26 mouse cellular contexts compared by ENCODE assay signal in the genomic region with DNA sequence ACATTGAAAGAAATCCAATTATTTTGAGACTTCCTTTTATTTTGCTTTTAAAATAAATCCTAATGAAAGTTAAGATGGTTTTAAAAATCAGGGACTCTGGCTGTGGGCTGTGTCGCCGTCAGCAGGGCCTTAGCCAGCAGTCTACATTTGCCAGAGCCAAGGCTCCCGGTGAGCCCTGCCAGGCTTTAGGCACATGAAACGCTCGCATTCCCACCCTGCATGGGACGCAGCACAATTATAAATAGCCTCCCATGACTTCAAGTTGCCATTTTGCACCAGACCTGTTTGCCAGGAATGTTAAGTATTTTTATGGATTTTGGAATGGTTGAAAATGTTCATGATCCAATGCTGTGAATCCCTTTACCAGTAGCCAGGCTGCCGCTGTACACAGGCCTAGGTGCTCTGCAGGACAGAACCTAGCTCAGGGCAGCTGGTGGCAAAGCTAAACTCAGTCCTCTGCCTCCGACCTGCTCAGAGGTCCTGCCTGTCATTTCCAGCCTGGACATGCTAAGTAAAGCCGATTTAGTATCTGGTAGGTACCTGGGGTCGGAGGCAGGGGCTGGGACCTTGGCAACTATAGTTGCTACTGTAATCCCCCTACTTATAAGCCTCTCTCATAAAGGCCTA. TPM values are rescaled to one million over a fixed set of nuclear protein-coding genes. Genes with fewer than 3 reads are reported as not detected.
DNase-seq lines count a peak whose midpoint lies in the region; ATAC-seq and TF ChIP-seq lines count a peak whose summit lies in the region.
"Had no signal": no experiment of that assay in that cellular context is flagged by ENCODE, and none has a peak within 500 bp of the region (broad histone marks: within the 10 kb centered on the region; RNA-seq: fewer than 3 reads in every experiment).

No protein-coding gene starts in this region.

- TF ChIP-seq EP300 in heart, postnatal 0 days (IDR thresholded peaks at IDR 0.05; ENCODE audit: low read depth): no peak

- H3K36me3 ChIP-seq in heart, postnatal 0 days (replicated peaks; ENCODE audit: control insufficient read depth, insufficient read depth, low read length): no peaks in the 10 kb centered on the region
- H3K36me3 ChIP-seq: forebrain, embryonic 12.5 days; heart, embryonic 15.5 days; midbrain, embryonic 10.5 days had no signal

- 0 out of 2 replicates have a peak, but pooled peaks cover 5% of the 10 kb centered on the region for H3K4me1 ChIP-seq in heart, postnatal 0 days (ENCODE audit: control insufficient read depth, insufficient read depth)
- H3K4me1 ChIP-seq: forebrain, embryonic 12.5 days; midbrain, embryonic 10.5 days had no signal

- H3K9me3 ChIP-seq in heart, postnatal 0 days (replicated peaks; ENCODE audit: control insufficient read depth, low read length): no peaks in the 10 kb centered on the region
- H3K9me3 ChIP-seq: forebrain, embryonic 12.5 days; heart, embryonic 15.5 days; midbrain, embryonic 10.5 days had no signal

- peak; percentile 48; the same call in 1 of the 2 replicates for ATAC-seq in frontal cortex, adult (ENCODE audit: low TSS enrichment)
- peak; percentile 81 for ATAC-seq in heart, postnatal 0 days (ENCODE audit: insufficient read depth, low read depth)

- intact Hi-C loops in gastrocnemius, adult 2 months (cut with DNase I): loop anchor here (1.0 kb wide), 2 partner anchors 24 to 59 kb away; no protein-coding TSS in a partner anchor

- H3K4me3 ChIP-seq in layer of hippocampus, adult 2 months: no peak overlapping the region
- no peak overlapping the region for H3K4me3 ChIP-seq in gastrocnemius, adult 2 months
- H3K4me3 ChIP-seq in heart, postnatal 0 days (ENCODE audit: low read depth, low read length): no peak overlapping the region
- H3K4me3 ChIP-seq: forebrain, embryonic 12.5 days; heart, embryonic 15.5 days; midbrain, embryonic 10.5 days had no signal

- no peak overlapping the region for H3K9ac ChIP-seq in heart, postnatal 0 days (replicated peaks; ENCODE audit: low read depth, low read length)
- H3K9ac ChIP-seq: forebrain, embryonic 12.5 days; heart, embryonic 15.5 days; hindbrain, embryonic 14.5 days; liver, embryonic 14.5 days had no signal

- TF ChIP-seq CTCF in layer of hippocampus, adult 2 months (conservative IDR thresholded peaks at IDR 0.05): no peak
- no peak for TF ChIP-seq CTCF in gastrocnemius, adult 2 months (IDR thresholded peaks at IDR 0.05)
- no peak for TF ChIP-seq CTCF in heart, postnatal 0 days (IDR thresholded peaks at IDR 0.05; ENCODE audit: low read depth)

- H3K27me3 ChIP-seq in heart, postnatal 0 days (ENCODE audit: control insufficient read depth, insufficient read depth, low read length): no peaks in the 10 kb centered on the region
- H3K27me3 ChIP-seq: forebrain, embryonic 12.5 days; heart, embryonic 15.5 days had no signal

- no peak for DNase-seq in frontal cortex, postnatal 10 days (ENCODE audit: low spot score in 2 of 2)
- no peak for DNase-seq in layer of hippocampus, adult 2 months (ENCODE audit: low spot score in 2 of 2)
- DNase-seq in layer of hippocampus, postnatal 36 days: no peak
- DNase-seq in gastrocnemius, adult 2 months: peak; percentile 88
- DNase-seq in heart, postnatal 0 days (ENCODE audit: low spot score): peak; percentile 58
- DNase-seq in ovary, adult 18-20 months (ENCODE audit: low spot score): no peak
- no peak for DNase-seq in kidney, postnatal 36 days
- DNase-seq: adrenal gland, adult 8-10 months; B cell, adult 2 months; right cerebral cortex, adult 18-20 months; spleen, adult 18-20 months; thymus, postnatal 36 days had no signal

- no peak overlapping the region for H3K4me2 ChIP-seq in heart, postnatal 0 days (ENCODE audit: low read depth, low read length)
- H3K4me2 ChIP-seq: forebrain, embryonic 12.5 days; heart, embryonic 15.5 days; hindbrain, embryonic 14.5 days had no signal

- peak overlapping the region; percentile 14; the same call in 1 of the 2 replicates for H3K27ac ChIP-seq in layer of hippocampus, adult 2 months
- H3K27ac ChIP-seq in gastrocnemius, adult 2 months: peak overlapping the region; percentile 88
- H3K27ac ChIP-seq in heart, postnatal 0 days (ENCODE audit: low read depth): 0 out of 2 replicates have a peak overlapping the region, but pooled peaks have one; percentile 9
- H3K27ac ChIP-seq: forebrain, embryonic 12.5 days; heart, embryonic 15.5 days; hindbrain, embryonic 14.5 days; liver, embryonic 14.5 days; macrophage; midbrain, embryonic 10.5 days had no signal

- 51% methylated on average over 10 of the region's 10 CpGs for WGBS in heart, postnatal 0 days

RNA-seq across cellular contexts. Expression of a gene that starts 5.2 kb away (rescaled TPM):
- not detected for total RNA-seq in layer of hippocampus, adult 2 months (2021)
- total RNA-seq in layer of hippocampus, postnatal 36 days (2021): not detected
- total RNA-seq in gastrocnemius, adult 2 months (2021): not detected
- total RNA-seq in heart, postnatal 0 days (2014; rRNA removed; ENCODE audit: low replicate concordance): 3.2 TPM in 1 of 2 replicates, not detected in the other
- polyA plus RNA-seq in heart, postnatal 0 days (2015; fragmentation: Nextera tagmentation; extraction: Ambion mirVana): 0.12 and 0.23 TPM in 2 replicates
- total RNA-seq: left cerebral cortex, postnatal 25 days had no signal
- polyA plus RNA-seq: forebrain, embryonic 12.5 days; intestine, embryonic 14.5 days; midbrain, embryonic 10.5 days had no signal

RNA-seq across cellular contexts. Expression of a gene that starts 45.1 kb away (rescaled TPM):
- 10 to 100 TPM; 21.7 to 22.4 TPM for total RNA-seq in layer of hippocampus, adult 2 months (2021)
- total RNA-seq in layer of hippocampus, postnatal 36 days (2021): 10 to 100 TPM; 24.2 to 26.7 TPM
- total RNA-seq in gastrocnemius, adult 2 months (2021): 10 to 100 TPM; 20.7 to 26.3 TPM
- total RNA-seq in heart, postnatal 0 days (2014; rRNA removed; ENCODE audit: low replicate concordance): 25.5 and 42.1 TPM in 2 replicates
- 22.2 and 23.0 TPM in 2 replicates for polyA plus RNA-seq in heart, postnatal 0 days (2015; fragmentation: Nextera tagmentation; extraction: Ambion mirVana)

RNA-seq across cellular contexts. Expression of a gene that starts 55.7 kb away (rescaled TPM):
- not detected for total RNA-seq in layer of hippocampus, adult 2 months (2021)
- total RNA-seq in layer of hippocampus, postnatal 36 days (2021): not detected
- total RNA-seq in gastrocnemius, adult 2 months (2021): not detected
- total RNA-seq in heart, postnatal 0 days (2014; rRNA removed; ENCODE audit: low replicate concordance): not detected in 2 replicates
- polyA plus RNA-seq in heart, postnatal 0 days (2015; fragmentation: Nextera tagmentation; extraction: Ambion mirVana): not detected in 2 replicates
- total RNA-seq: adrenal gland, adult 8-10 months; left cerebral cortex, postnatal 25 days; monocyte, adult 5-6 weeks had no signal
- polyA plus RNA-seq: embryonic facial prominence, embryonic 11.5 days; forebrain, embryonic 12.5 days; heart, embryonic 15.5 days; hindbrain, embryonic 14.5 days; intestine, embryonic 14.5 days; kidney, embryonic 14.5 days; lung, embryonic 16.5 days; macrophage; midbrain, embryonic 10.5 days; neural tube, embryonic 11.5 days had no signal

Comparison
In these comparisons a context has a peak if more than half of its experiments do, and no peak if none do; other contexts are left out.
1. DNase-seq: peak in gastrocnemius, adult 2 months (single experiment) and heart, postnatal 0 days (single experiment); none in frontal cortex, postnatal 10 days (0 of 2), layer of hippocampus, adult 2 months (0 of 2), layer of hippocampus, postnatal 36 days (0 of 2), ovary, adult 18-20 months (single experiment) and kidney, postnatal 36 days (0 of 2).
2. H3K27ac ChIP-seq: peak in every context shown above with its lines; median percentile 88 in gastrocnemius, adult 2 months; 14 in layer of hippocampus, adult 2 months; 9 in heart, postnatal 0 days.